Mouse (Mus musculus) heart, adult 8-10 months (tissue): ENCODE results near the gene Ncoa3. TPM values are rescaled to one million over a fixed set of nuclear protein-coding genes. Genes with fewer than 3 reads are reported as not detected.

ENCODE experiments used
- DNase-seq: peaks from one replicate; pipeline ENCODE4 v3.0.0; 2022; ENCODE audit warnings: low spot score
- total RNA-seq, 4 experiments: library from RNA; stranded (reverse); gene quantifications; 2 replicates each; pipeline ENCODE4 v1.2.4; 2022

Gene Ncoa3
- total RNA-seq, 4 experiments from 2014 or later, result 24.3 to 30.2 (median 28.7) TPM

- no peak for DNase-seq
These were observed 81.9 kb downstream of the Ncoa3 start for GRCm38 (mm10) chr2:166074322-166074721.

- no peak for DNase-seq
These were observed 84.9 kb downstream of the Ncoa3 start for GRCm38 (mm10) chr2:166077371-166077770.

DNA sequence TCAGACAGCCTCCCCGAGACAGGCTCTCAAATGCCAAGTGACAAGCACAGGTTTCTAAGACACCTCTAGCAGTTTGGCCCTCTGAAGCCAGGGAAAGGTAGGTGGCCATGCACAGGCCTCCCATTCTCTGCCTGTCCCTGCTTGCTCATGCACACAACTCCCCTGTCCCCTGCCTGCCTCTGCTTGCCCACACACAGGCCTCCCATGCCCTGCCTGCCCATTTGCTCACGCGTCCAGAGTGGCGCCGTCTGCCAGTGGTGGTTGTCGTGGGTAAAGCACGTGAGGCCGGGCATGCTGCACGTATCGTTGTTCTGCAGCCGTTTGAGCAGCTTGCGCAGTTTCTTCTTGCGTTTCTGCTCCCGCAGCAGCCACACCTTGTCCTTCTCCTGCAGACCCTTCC is 86.8 kb downstream of the Ncoa3 start:
- no peak for DNase-seq

DNA sequence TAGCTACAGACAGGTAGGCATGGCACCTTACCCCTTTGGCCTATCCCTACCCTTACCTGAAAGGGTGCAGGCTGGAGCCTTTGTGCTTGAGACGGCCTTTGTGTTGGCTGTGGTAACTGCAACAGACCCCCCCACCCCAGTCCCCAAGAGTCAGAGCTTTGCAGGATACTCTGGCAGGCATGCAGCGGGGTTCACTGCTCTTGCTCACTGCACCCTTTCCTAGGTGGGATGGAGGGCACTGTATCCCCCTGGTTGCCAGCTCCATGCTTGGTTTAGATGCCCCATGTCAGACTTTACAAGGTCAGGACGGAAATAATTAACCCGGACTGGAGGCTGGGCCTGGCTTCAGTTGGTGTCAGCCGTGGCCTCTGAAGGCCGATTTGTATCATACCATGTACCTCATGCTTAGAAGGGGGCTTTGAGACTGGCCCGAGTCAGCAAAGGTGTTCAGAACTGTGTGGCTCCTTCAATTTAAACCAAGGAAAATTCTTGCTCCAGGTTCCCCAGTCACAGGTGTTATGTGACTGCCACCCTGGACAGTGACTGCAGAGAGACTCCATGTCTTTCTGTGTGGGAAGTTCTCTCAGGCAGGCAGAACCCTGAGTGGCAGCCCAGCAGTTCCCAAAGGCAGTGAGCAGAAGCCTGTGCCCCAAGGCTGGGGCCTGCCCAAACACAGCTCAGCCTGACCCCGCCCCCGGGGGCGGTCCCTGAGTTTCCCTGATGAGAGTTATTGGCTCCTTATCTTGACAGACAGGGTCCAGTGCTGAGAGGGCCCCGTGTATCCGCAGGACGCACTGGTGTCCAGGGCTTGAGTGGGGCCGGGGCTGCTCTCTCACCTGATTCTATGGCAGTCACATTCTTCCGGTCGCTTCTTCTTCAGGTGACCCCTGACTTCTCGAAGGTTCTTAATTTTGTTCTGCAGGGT is 87.8 kb downstream of the Ncoa3 start:
- DNase-seq, result peak; percentile 53

- DNase-seq, result peak; percentile 84
These were observed 88.7 kb downstream of the Ncoa3 start for GRCm38 (mm10) chr2:166080967-166081750.

DNA sequence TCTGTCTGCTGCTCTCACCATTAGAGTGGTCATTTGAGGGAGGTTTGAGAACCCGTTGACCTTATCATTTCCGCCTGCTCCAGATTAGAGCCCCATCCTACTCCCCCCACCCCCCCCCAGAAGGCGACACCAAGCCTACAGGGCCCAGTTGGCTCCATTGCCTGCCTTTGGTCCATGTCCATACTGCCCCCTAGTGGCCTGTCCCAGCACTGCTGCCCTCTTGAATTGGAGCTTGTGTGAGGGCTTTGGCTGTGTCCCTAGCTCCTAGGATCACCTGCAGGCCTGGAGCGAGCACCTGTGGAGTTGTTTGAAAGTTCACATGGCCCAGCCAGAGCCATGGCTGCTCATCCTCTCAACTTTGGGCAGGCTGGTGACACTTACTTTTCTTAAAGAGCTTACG is 89.8 kb downstream of the Ncoa3 start:
- peak; percentile 77 for DNase-seq

DNA sequence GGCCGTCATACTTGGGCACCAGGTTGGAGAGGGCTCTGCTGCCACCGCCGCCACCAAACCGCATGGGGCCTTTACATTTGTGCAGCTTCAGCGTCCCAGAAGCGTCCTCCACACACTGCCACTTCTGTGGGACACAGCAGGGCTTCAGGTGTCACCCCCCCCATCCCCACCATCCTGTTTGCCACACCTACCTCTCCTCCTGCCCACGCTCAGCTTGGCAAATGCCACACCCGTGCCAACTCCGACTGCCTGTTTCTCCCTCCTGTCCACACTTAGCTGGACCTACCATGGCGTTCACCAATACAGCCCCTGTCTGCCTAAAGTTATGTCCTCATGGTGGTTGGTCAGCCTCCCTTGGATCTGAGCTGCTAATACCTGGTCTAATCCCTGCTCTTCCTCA is 90.2 kb downstream of the Ncoa3 start:
- DNase-seq, result no peak

DNA sequence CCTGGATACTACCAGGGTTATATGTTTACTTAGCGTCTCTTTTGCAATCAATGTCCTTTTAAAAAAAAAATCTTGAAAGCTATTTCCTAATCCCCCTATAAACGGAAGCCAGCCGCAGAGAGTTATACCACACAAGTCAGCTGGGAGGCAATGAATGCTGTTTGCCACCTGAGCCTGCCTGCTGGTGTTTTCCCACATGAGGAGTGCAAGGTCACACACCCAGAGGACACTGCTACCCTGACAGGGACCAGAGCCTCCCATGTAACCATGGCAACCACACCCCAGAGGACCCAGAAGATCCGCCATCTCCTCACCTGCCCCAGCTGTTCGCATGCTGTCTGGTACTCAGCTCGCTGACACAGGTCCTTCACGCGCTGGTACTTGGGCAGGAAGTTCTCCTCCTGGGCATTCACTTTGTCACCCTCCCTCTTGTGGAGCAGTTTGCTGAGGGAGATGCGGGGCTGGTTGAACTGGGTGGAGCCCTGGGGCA is 91.2 kb downstream of the Ncoa3 start:
- no peak for DNase-seq

GRCm38 (mm10) chr2:166084111-166084510 is 91.7 kb downstream of the Ncoa3 start:
- no peak for DNase-seq

GRCm38 (mm10) chr2:166084964-166085363 is 92.5 kb downstream of the Ncoa3 start:
- DNase-seq, result peak; percentile 53

DNA sequence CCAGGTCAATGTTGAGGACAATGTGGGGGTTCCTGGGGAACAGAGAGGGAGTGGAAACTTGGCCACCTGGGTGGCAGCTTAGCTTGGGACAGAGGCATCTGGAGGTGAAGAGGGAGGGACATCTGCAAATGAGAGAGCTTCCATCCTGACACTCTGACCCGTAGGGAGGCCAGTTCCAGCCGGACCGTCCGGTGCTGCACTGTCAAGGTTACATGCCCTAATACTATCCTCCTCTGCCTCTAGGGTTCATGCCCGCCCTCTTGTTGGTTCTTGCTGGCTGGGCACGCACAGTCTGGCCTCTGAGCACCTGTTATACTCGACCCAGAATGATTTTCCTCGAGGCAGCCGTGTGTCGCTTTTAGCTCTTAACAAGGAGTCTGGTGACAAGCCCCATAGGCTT is 93.3 kb downstream of the Ncoa3 start:
- no peak for DNase-seq

DNA sequence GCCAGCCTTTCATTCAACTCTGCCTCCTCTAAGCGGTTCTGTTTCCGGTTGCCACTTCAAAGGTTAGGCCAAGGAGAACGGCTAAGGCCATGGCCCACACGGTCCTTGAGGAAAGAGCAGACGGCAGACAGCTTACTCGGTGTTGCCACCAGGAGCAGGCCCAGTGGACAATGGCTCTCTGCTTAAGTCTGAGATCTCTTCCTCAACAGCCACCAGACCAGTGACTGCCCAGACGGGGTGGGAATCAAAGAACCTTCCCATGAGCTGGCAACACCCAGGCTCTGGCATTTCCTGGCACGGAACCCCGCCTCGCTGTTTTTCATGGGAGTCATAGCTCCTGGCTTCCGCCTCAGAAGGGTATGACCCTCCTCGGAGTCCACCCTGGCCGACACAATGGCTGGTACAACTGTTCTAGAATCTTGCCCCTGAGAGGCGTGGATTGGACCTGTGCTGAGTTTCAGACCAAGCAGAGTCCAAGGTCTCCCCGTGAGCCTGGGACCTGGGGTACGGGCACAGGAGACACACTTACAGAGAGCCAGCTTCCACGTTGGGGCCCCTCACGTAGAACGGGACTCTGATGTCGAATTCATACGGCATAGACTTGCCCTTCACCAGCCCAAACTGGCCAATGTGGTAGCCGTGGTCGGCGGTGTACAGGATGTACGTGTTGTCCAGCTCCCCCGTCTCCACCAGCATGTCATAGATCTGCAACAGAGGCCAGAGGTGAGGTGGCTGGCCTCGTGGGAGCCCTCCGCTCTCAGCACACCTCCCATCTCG is 94.2 kb downstream of the Ncoa3 start:
- no peak for DNase-seq

DNA sequence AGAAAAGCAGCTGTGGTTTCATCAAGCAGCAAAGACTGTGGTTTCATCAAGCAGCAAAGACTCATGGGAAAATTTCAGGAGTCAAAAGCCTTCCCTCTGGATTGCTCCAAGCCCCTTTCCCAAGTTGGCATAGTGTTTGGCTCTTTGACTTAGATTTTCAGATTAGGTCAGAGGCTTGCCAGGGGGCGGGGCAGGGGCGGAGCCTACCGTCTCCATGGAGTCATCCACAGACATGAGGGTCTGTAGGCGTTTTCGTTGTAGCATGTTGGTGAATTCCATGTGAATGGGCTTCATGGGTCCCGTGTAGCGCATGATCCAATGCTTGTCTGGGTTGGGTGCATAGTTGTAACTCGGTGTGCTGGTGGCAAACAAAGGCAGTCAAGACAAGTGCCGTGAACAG is 96.6 kb downstream of the Ncoa3 start:
- DNase-seq, result no peak

GRCm38 (mm10) chr2:166090131-166090581 is 97.7 kb downstream of the Ncoa3 start:
- DNase-seq, result no peak

DNA sequence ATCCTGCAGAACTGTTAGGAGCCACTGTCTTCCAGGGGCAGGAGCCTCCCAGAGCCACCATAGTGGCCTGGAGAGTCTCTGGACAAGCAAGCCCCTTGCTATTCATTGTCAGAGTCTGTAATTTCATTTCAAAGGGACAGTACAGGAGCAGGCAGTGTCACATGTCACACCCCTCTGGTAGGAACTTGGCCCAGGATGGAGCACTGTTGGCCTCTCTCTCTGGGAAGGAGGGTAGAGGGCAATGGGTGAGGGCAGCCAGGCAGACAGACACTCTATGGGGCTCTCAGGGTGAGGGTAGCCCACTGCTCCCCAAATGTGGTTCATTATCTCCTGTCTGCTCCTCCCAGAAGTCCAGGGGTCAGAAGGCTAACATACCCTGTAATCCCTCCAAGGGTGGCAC is 99.2 kb downstream of the Ncoa3 start:
- no peak for DNase-seq

GRCm38 (mm10) chr2:166092412-166092811 is 100.0 kb downstream of the Ncoa3 start:
- no peak for DNase-seq

GRCm38 (mm10) chr2:166096300-166096699 is 103.9 kb downstream of the Ncoa3 start:
- DNase-seq, result no peak

DNA sequence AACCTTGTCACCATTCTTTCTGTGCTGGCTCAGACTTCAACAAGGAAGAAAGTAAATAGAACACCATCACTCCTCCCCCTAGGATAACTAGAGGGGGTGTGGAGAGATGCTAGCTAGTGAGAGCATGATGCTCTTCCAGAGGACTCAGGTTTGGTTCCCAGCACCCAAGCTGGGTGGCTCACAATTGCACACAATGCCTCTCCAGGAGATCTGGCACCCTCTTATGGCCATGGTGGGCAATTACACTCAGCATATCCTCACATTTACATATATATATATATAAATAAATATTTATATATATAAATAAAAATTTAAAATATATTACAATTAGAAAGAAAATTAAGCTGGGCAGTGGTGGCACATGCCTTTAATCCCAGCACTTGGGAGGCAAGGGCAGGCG is 104.4 kb downstream of the Ncoa3 start:
- DNase-seq, result no peak

DNA sequence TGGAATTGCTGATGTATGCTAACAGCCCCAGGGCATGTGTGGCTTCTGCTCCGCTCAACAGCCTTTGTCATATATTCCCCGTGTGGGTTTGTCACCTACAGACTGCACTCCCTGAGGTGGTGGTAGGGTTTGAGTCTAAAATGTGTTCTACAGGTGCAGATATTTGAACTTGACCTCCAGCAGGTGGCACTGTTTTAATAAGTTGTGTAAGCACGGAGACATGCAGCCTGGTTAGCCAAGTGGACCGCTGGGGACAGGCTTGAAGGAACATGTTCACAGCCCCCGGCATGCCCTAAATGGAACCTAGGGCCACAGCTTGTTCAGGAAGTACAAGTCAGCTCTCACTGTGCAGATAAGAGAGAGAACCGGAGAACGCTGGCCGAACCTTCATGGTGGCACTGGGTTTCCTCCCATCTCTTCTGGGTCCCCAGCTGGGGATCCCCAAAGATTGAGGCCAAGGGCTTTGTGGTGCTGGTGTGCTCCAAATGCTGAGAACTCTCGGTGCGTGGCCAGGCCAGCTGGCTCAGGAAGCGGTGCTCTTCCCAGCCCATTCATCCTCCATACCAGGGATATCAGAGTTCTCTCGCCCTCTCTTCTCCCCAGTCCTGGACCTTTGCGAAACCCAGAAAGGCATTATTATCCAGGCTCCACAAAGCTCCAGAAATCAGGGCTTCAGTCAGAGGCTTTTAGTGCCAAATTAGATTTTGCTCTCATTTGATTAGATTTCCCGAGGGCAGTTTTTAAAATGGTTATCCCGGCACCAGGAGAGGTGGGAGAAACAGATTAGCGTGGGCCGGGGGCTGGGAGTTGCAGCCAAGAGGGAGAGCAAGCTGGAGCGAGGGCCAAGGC is 105.2 kb downstream of the Ncoa3 start:
- DNase-seq, result no peak

DNA sequence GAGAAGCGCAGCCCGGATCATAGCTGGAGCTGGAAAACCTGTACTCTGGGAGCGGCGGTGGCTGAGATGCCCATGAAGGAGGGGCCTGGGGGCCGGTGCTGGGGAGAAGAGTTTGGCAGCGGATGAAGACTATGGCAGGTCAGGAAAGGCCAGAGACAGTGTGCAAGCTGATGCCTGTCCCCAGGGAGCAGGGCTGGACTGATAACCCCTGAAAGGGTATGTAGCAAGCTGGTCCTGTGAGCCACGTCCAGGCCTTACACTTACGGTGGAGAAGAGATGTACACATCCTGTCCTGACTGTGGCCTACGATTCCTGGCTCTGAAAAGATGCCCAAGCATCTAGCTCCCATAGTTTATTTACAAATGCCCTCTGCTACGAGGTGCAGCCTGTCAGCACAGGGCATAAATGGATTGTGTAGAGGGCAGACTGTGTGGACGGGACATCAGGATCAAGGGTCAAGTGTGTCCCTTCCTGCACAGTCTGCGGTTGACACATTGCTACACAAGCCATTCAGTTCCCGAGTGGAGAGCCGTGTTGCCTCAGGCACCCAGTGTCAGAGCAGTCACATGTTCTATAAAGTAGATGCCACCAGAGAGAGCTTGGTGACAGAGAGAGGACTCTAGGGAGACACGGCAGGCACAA is 106.0 kb downstream of the Ncoa3 start:
- DNase-seq, result no peak
